Mouse (Mus musculus): ENCODE measurements at regions not wholly inside any gene's neighbourhood (a gene's known extent, or its start where the extent isn't known, plus 50 kb on each side); places are given as distances from the start of the nearest gene placed in this dataset.

DNA sequence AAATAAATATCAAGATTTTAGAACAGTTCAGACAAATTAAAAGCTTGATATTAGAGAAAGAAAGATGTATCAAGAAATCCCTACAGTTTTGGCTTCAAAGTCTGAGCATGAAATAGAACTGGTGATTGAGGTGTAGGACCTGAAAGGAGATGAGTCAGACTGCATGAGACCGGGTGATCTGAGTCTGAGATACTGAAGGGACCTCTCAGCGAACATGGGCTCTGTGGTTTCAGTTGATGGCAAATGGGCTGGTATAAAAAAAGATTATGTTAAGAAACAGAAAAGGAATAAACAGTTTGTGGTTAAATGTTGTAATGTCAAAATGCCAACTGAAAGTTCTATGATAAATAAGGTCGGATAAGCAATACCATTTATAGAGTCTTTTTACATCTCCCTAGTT is 103.7 kb downstream of the Mettl11b start:
- TF ChIP-seq POLR2A (IDR thresholded peaks at IDR 0.05; ENCODE audit: borderline replicate concordance, extremely low read depth, insufficient read depth, insufficient read length): no peak
- no peak overlapping the region for H3K27ac ChIP-seq (replicated peaks; ENCODE audit: low read depth, low read length)
- H3K27me3 ChIP-seq (ENCODE audit: control insufficient read depth, insufficient read depth, low read length): no peaks in the 10 kb centered on the region
- H3K36me3 ChIP-seq (ENCODE audit: control insufficient read depth, insufficient read depth, low read length): no peaks in the 10 kb centered on the region
- H3K4me2 ChIP-seq (replicated peaks; ENCODE audit: low read depth, low read length, severe bottlenecking): no peak overlapping the region
- DNase-seq (ENCODE audit: low spot score) (no peak), ATAC-seq (ENCODE audit: low FRiP score, low read depth) (no peak)
- no peak overlapping the region for H3K9ac ChIP-seq (ENCODE audit: low read depth, low read length, severe bottlenecking)
- WGBS: 88% methylated on average over 3 of the region's 3 CpGs
- no peaks in the 10 kb centered on the region for H3K9me3 ChIP-seq (ENCODE audit: control insufficient read depth, low read length)
- peaks cover 7% of the 10 kb centered on the region; the same call in 1 of the 2 replicates for H3K4me1 ChIP-seq (ENCODE audit: control insufficient read depth, insufficient read depth, low read length)
- H3K4me3 ChIP-seq (replicated peaks; ENCODE audit: low read length): no peak overlapping the region

GRCm38 (mm10) chr1:163619831-163620230 is 105.2 kb downstream of the Mettl11b start:
- Histone ChIP-seq H3K27me3 (ENCODE audit: control insufficient read depth, insufficient read depth, low read length) (no peaks in the 10 kb centered on the region), H3K27ac (replicated peaks; ENCODE audit: low read depth, low read length) (no peak overlapping the region), H3K4me1 (ENCODE audit: control insufficient read depth, insufficient read depth, low read length) (peaks cover 7% of the 10 kb centered on the region; the same call in 1 of the 2 replicates), H3K4me2 (replicated peaks; ENCODE audit: low read depth, low read length, severe bottlenecking) (no peak overlapping the region), H3K36me3 (ENCODE audit: control insufficient read depth, insufficient read depth, low read length) (no peaks in the 10 kb centered on the region), H3K9ac (ENCODE audit: low read depth, low read length, severe bottlenecking) (no peak overlapping the region), H3K9me3 (ENCODE audit: control insufficient read depth, low read length) (no peaks in the 10 kb centered on the region), H3K4me3 (replicated peaks; ENCODE audit: low read length) (no peak overlapping the region)
- no peak for DNase-seq (ENCODE audit: low spot score)
- ATAC-seq (ENCODE audit: low FRiP score, low read depth): no peak
- TF ChIP-seq POLR2A (IDR thresholded peaks at IDR 0.05; ENCODE audit: borderline replicate concordance, extremely low read depth, insufficient read depth, insufficient read length): no peak
- WGBS: 18% methylated on average over 7 of the region's 7 CpGs

- no peaks in the 10 kb centered on the region for H3K36me3 ChIP-seq (ENCODE audit: control insufficient read depth, insufficient read depth, low read length)
- no peaks in the 10 kb centered on the region for H3K9me3 ChIP-seq (ENCODE audit: control insufficient read depth, low read length)
- H3K4me3 ChIP-seq (replicated peaks; ENCODE audit: low read length): no peak overlapping the region
- DNase-seq (ENCODE audit: low spot score): no peak
- TF ChIP-seq POLR2A (IDR thresholded peaks at IDR 0.05; ENCODE audit: borderline replicate concordance, extremely low read depth, insufficient read depth, insufficient read length): no peak
- peaks cover 7% of the 10 kb centered on the region; the same call in 1 of the 2 replicates for H3K4me1 ChIP-seq (ENCODE audit: control insufficient read depth, insufficient read depth, low read length)
- no peak overlapping the region for H3K27ac ChIP-seq (replicated peaks; ENCODE audit: low read depth, low read length)
- 34% methylated on average over 3 of the region's 3 CpGs for WGBS
- H3K9ac ChIP-seq (ENCODE audit: low read depth, low read length, severe bottlenecking): no peak overlapping the region
- peak; percentile 26; the same call in 1 of the 2 replicates for ATAC-seq (ENCODE audit: low FRiP score, low read depth)
- no peak overlapping the region for H3K4me2 ChIP-seq (replicated peaks; ENCODE audit: low read depth, low read length, severe bottlenecking)
- H3K27me3 ChIP-seq (ENCODE audit: control insufficient read depth, insufficient read depth, low read length): no peaks in the 10 kb centered on the region
Observed at GRCm38 (mm10) chr1:163618132-163618531, 106.9 kb downstream of the Mettl11b start.

DNA sequence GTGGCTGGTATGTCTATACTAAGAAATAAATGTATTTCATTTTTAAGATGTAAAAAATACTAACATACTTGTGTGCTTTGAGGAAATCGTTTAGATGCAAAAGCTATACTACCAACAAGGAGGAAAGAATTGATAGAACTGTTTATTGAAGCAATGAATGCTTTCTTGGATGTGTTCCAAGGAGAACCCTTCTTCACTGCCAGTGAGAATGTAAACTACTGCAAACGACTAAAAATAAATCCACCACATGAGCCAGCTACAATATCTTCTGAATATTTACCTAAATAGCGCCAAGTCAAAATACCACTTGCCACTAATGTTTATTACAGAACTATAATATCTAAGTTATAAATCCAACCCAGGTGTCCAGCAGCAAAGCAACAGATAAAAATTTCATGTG is 108.4 kb downstream of the Mettl11b start:
- no peak for TF ChIP-seq POLR2A (IDR thresholded peaks at IDR 0.05; ENCODE audit: borderline replicate concordance, extremely low read depth, insufficient read depth, insufficient read length)
- Histone ChIP-seq H3K9ac (ENCODE audit: low read depth, low read length, severe bottlenecking) (no peak overlapping the region), H3K4me1 (ENCODE audit: control insufficient read depth, insufficient read depth, low read length) (peaks cover 7% of the 10 kb centered on the region; the same call in 1 of the 2 replicates), H3K36me3 (ENCODE audit: control insufficient read depth, insufficient read depth, low read length) (no peaks in the 10 kb centered on the region), H3K27ac (replicated peaks; ENCODE audit: low read depth, low read length) (no peak overlapping the region), H3K4me3 (replicated peaks; ENCODE audit: low read length) (no peak overlapping the region), H3K27me3 (ENCODE audit: control insufficient read depth, insufficient read depth, low read length) (no peaks in the 10 kb centered on the region), H3K4me2 (replicated peaks; ENCODE audit: low read depth, low read length, severe bottlenecking) (no peak overlapping the region), H3K9me3 (ENCODE audit: control insufficient read depth, low read length) (no peaks in the 10 kb centered on the region)
- DNase-seq (ENCODE audit: low spot score): no peak
- 46% methylated on average over 3 of the region's 3 CpGs for WGBS
- no peak for ATAC-seq (ENCODE audit: low FRiP score, low read depth)

- Histone ChIP-seq H3K4me1 (ENCODE audit: control insufficient read depth, insufficient read depth, low read length) (no peaks in the 10 kb centered on the region), H3K27ac (replicated peaks; ENCODE audit: low read depth, low read length) (no peak overlapping the region), H3K9ac (ENCODE audit: low read depth, low read length, severe bottlenecking) (no peak overlapping the region), H3K36me3 (ENCODE audit: control insufficient read depth, insufficient read depth, low read length) (no peaks in the 10 kb centered on the region), H3K27me3 (ENCODE audit: control insufficient read depth, insufficient read depth, low read length) (no peaks in the 10 kb centered on the region), H3K4me3 (replicated peaks; ENCODE audit: low read length) (no peak overlapping the region), H3K4me2 (replicated peaks; ENCODE audit: low read depth, low read length, severe bottlenecking) (no peak overlapping the region), H3K9me3 (ENCODE audit: control insufficient read depth, low read length) (no peaks in the 10 kb centered on the region)
- 100% methylated on average over 1 of the region's 1 CpGs for WGBS
- ATAC-seq (ENCODE audit: low FRiP score, low read depth) (no peak), DNase-seq (ENCODE audit: low spot score) (no peak)
- TF ChIP-seq POLR2A (IDR thresholded peaks at IDR 0.05; ENCODE audit: borderline replicate concordance, extremely low read depth, insufficient read depth, insufficient read length): no peak
Observed at GRCm38 (mm10) chr1:163608429-163608828, 116.6 kb downstream of the Mettl11b start.

GRCm38 (mm10) chr1:163607701-163608100 is 117.3 kb downstream of the Mettl11b start:
- DNase-seq (ENCODE audit: low spot score): peak; percentile 66
- no peaks in the 10 kb centered on the region for H3K4me1 ChIP-seq (ENCODE audit: control insufficient read depth, insufficient read depth, low read length)
- TF ChIP-seq POLR2A (IDR thresholded peaks at IDR 0.05; ENCODE audit: borderline replicate concordance, extremely low read depth, insufficient read depth, insufficient read length): no peak
- no peak overlapping the region for H3K4me2 ChIP-seq (replicated peaks; ENCODE audit: low read depth, low read length, severe bottlenecking)
- no peak overlapping the region for H3K4me3 ChIP-seq (replicated peaks; ENCODE audit: low read length)
- no peak overlapping the region for H3K9ac ChIP-seq (ENCODE audit: low read depth, low read length, severe bottlenecking)
- ATAC-seq (ENCODE audit: low FRiP score, low read depth): peak; percentile 62
- no peaks in the 10 kb centered on the region for H3K36me3 ChIP-seq (ENCODE audit: control insufficient read depth, insufficient read depth, low read length)
- H3K27ac ChIP-seq (replicated peaks; ENCODE audit: low read depth, low read length): no peak overlapping the region
- no peaks in the 10 kb centered on the region for H3K9me3 ChIP-seq (ENCODE audit: control insufficient read depth, low read length)
- WGBS: 62% methylated on average over 5 of the region's 5 CpGs
- no peaks in the 10 kb centered on the region for H3K27me3 ChIP-seq (ENCODE audit: control insufficient read depth, insufficient read depth, low read length)

Measured in limb, embryonic 14.5 days (tissue).